ENCODE assay signal across 8 mouse cellular contexts in genomic region chrX:42150346-42151023, GRCm38 (mm10). TPM values are rescaled to one million over a fixed set of nuclear protein-coding genes. Genes with fewer than 3 reads are reported as not detected.
DNase-seq lines count a peak whose midpoint lies in the region; ATAC-seq lines count a peak whose summit lies in the region.

No protein-coding gene starts in this region.

- no peaks in the 10 kb centered on the region for H3K36me3 ChIP-seq in hindbrain, embryonic 12.5 days

- H3K27me3 ChIP-seq in hindbrain, embryonic 12.5 days, result no peaks in the 10 kb centered on the region

- H3K4me2 ChIP-seq in hindbrain, embryonic 12.5 days (replicated peaks), result peak overlapping the region; percentile 48

- H3K4me3 ChIP-seq in hindbrain, embryonic 12.5 days, result peak overlapping the region; percentile 58

- H3K27ac ChIP-seq in hindbrain, embryonic 12.5 days, result peak overlapping the region; percentile 99

- H3K4me1 ChIP-seq in hindbrain, embryonic 12.5 days, result no peaks in the 10 kb centered on the region

- peak; percentile 73 for DNase-seq in MN1 (ENCODE audit: low spot score)
- peak; percentile 61 for DNase-seq in cerebellum, adult 8-10 months
- DNase-seq in frontal cortex, postnatal 10 days (ENCODE audit: low spot score in 2 of 2), result peak; percentile 75 to 82
- DNase-seq in left cerebral cortex, adult 11 months (ENCODE audit: low spot score), result peak; percentile 48
- peak; percentile 81 to 90 for DNase-seq in lung, postnatal 4 days
- DNase-seq in right cerebral cortex, adult 18-20 months, result peak; percentile 82
- peak; percentile 53 for DNase-seq in urinary bladder, adult 2 months (ENCODE audit: low spot score)

- WGBS in hindbrain, embryonic 12.5 days, result 19% methylated on average over 15 of the region's 40 CpGs

- no peaks in the 10 kb centered on the region for H3K9me3 ChIP-seq in hindbrain, embryonic 12.5 days (replicated peaks)

- peak; percentile 90 for ATAC-seq in hindbrain, embryonic 12.5 days (ENCODE audit: low FRiP score)

- peak overlapping the region; percentile 93 for H3K9ac ChIP-seq in hindbrain, embryonic 12.5 days

RNA-seq across cellular contexts. Expression of gene Stag2, which starts 1.4 kb away (rescaled TPM):
- 42.3 and 44.7 TPM in 2 replicates for polyA plus RNA-seq in hindbrain, embryonic 12.5 days (2016; fragmentation: Nextera tagmentation; extraction: Ambion mirVana)
- 28.9 and 32.9 TPM in 2 replicates for polyA plus RNA-seq in urinary bladder, adult 2 months (2012; rRNA removed)

Comparison
In these comparisons a context has a peak if more than half of its experiments do, and no peak if none do; other contexts are left out.
1. Peak in every context shown above with its lines: DNase-seq, ATAC-seq, H3K4me3 ChIP-seq and H3K27ac ChIP-seq.